Mouse (Mus musculus) adrenal gland, postnatal 25 days (tissue): Measurements from ENCODE around the gene Wdr5. TPM values are rescaled to one million over a fixed set of nuclear protein-coding genes. Genes with fewer than 3 reads are reported as not detected.

ENCODE experiments used
- DNase-seq: peaks from one replicate; pipeline ENCODE4 v3.0.0; 2021; ENCODE audit warnings: mixed read lengths
- total RNA-seq: library from RNA; stranded (reverse); gene quantifications from 2 replicates; pipeline ENCODE4 v1.2.3, GENCODE M21; 2021

Wdr5 gene
- total RNA-seq, 1 experiment from 2014 or later, result 37.3 TPM

DNA sequence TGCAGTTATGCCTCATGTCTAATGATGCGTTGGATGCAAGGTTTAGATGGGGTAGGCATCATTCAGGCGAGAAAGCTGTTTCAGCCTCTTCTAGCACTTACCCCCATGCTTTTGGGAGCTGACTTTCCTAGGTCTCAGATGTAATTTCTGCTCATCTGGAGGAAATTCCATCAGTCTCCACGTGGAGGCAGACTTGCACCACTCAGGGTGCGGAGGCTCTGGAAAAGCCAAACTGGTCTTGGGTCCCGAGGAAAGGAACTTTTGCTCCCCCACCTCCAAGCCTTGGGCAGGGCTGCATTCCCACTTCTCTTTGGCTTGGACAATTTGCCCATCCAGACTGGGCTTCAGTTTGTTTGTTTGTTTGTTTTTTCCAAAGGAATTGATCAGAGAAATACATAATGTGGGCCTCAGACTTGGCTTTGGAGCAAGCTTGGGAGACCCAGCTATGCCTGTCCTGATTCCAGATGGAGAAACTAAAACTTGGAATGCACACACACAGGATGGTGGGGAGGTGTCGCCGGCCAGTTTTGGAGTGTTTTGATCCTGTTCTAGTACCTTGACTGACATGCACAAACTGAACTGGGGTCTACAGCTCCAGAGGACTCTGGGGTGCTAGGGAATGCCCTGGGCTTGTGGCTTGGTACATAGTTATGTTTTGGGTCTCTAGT, 37.8 kb downstream of the Wdr5 start:
- peak; percentile 71 for DNase-seq

DNA sequence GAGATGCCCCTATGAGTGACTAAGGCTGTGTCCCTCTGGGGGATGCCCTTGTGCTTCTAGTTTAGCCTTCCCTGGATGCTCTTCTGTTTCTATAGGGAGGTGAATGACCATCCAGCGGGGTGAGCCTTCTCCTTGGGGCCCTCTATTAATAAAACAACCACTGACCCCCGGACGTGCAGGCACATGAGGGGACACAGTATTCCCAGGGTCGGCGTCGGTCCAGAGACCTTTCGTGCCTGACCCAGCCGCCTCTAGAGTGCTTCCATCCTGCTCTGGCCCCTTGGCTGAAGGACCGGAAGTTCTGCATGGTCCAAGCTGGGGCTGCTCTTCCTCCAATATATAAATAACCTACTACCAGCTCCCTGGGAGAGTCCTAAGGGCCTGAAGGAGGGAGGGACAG, 39.4 kb downstream of the Wdr5 start:
- DNase-seq, result peak; percentile 30

DNA sequence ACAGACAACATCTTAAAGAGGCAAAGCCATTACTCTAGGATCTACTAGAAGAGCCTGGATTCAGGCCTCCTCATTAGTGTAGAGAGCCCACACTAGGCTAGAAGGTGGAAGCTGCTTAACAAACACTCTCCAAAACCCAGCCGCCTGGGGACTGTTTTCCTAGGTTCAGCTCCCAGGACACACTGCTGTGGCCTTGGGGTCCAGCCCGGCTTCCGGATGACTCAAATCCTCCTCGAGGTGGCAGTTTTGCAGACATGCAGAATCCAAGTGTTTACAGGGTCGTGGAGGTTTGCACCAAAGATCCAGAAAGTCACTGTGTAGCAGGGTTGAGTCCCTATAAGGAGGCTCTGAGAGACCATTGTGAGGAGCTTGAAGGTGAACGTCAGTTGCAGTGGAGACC, 42.0 kb downstream of the Wdr5 start:
- DNase-seq, result peak; percentile 32

DNA sequence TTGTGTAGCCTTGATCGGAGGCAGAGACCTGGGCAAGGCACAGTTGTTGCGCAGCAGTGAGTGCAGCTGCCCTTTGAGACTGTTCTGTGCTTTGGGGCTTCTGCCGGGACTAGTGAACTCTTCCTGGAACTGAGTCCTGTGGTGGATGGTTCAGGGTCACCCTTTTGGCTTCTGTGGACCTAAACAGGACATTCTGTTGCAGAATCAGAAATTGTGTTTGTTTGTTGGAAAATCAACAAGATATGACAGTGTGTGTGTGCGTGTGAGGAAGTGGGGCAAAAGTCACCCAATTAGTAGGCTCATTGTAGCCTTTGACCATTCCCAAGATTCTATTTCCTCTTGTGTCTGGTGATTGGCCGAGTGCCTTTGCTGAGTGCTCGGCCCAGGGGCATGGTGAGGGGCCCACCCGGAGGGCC, 45.8 kb downstream of the Wdr5 start:
- DNase-seq, result no peak

DNA sequence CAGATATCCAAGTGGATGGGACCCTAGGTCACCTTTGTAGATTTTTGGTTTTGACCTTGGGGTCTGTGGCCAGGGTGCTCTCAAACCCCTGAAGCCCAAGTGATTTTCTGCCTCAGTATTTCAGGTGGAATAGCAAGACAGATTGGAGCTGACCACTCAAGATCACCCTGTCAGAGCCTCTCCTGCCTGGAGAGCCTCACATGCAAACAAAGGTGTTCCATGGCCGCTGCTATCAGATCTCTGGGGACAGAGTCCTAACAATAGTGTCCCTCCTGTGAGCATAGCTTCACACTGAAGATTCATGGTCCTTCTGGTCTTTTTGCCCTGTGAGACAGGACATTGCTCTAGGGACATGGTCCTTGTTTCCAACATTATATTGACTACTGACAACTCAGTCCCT, 46.2 kb downstream of the Wdr5 start:
- DNase-seq, result no peak

DNA sequence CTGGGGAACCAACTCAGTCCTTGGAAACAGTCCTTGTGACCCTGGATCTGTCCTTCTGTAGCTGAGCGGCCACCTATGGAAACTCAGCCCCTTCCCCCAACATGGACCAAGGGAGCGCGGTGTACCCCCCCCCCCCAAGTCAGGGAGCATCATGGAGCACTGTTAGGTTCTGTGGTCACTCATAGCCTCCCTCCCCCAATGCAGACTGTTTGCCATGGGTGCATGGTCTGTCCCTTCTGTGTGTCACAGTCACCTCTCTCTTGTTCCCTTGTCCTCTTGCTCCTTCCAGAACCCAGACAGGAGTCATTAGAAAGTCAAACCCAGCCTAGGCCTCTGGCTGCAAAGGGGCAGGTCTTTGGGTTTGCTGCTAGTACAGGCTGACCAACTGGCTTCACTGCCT, 46.9 kb downstream of the Wdr5 start:
- DNase-seq, result no peak

DNA sequence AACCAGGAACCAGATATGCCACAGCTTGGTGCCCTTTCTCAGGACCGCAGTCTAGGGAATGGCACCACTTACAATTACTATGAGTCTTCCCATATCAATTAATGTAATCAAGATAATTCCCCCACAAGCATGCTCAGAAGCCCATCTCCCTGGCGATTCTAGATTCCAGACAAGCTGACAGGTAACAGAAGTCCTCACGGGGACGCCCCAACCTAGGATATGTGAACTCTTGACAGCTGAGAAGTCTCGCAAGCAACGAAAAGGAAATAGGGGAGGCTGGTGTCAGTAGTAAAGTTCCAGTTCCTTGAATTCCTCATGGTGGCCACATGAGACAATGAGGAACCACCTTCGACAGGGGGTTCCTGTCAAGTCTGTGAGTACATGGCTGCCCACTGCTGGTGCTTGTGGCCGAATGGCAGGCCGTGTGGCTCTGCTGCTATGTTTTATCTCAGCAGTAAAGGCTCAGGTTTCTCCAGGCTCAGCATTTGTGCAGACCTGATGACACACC, 48.7 kb downstream of the Wdr5 start:
- no peak for DNase-seq

DNA sequence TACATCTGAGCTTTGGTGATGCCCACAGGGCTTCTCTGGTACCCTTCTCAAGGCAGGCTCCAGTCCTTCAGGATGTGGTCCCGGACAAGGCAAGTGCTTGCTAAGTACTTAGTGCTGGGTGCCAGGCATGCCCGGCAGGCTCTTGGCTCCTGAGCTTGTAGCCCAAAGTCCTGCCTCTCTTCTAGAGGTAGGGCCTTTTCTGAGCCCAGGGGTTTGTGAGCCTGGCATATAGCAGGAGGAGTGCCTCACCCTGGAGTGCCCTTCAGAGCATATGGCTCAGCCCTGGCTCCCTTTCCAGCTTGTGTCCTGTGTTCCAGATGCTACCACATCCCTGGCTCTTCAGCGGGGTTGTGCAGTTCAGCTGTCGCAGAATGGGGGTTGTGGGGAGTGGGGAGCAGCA, 49.7 kb downstream of the Wdr5 start:
- no peak for DNase-seq

DNA sequence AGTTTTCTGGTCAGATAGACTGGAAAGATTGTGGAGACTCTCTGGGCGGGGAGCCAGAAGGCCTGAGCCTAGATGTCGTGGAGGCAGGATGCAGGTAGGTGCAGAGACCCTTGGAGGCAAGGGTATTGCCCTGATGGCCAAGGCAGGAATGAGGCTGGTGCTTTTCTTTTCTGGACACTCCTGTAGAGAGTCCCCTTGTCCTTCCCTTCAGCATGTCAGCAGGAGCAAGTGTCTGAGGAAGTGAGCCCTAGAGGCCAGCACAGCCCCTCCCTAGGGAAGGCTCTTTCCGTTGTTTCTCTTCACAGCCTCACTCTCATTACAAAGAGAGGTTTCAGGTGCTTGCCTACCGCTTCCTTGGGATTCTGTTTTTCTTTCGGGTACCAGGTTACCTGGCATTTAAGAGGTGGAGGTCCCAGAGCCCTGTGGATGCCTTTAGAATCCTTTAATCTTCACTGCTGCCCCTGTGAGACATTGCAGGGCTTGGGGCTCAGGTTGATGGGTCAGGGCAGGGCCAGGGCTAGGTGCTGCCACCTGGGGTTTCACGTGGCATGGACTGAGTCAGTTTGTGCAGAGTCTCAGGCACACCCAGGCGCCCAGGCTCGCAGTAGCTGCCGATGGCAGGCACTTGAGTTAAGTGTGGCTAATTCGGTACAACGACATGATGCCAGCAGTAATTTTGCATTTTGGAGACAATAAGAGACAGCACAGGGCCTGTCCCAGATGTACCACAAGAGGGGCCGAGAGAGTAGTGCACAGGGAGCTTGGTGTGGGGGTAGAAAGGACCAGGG, 50.6 kb downstream of the Wdr5 start:
- DNase-seq, result no peak

DNA sequence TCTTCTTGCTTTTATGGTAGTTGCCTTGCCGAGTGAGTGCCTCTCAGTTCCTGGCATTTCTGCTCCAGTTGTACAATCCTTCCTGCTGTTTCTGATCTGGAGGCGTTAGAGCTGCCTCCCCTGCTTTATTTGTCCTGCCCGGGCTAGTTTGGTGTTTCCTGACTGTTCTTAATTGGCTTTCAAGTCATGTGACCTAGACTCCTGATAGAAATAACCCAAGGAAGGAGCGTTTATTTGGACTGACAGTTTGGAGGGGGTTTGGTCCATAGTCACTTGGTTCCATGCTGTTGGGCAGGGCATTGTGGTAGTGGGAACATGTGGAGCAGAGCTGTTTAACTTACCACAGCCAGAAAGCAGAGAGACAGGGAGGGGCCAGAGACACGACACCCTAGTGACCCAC, 55.9 kb downstream of the Wdr5 start:
- DNase-seq, result no peak

DNA sequence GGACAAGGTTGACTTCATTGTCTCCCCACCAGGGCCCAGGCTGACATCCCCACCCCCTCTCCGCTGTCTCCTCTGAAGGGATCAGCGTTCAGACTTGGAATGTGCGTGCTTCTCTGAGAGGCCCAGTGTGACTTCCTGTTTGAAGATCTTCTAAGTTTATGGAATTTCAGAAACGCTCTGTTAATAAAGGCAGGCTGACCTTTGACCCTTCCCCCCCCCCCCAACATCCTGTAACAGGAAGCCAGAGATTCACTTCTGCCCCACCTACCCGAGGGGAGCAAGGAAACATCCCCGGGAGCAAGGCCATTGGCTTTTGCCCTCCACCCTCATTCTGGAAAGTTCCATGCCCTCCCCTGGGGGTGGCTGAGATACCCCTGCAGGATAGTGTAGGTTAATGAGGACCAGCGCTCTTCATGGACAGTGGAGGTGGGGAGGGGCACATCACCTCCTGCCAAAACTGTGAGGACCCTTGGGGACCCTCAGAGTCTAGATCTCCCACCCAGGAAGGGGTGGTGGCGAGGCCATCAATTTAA, 57.4 kb downstream of the Wdr5 start:
- no peak for DNase-seq

DNA sequence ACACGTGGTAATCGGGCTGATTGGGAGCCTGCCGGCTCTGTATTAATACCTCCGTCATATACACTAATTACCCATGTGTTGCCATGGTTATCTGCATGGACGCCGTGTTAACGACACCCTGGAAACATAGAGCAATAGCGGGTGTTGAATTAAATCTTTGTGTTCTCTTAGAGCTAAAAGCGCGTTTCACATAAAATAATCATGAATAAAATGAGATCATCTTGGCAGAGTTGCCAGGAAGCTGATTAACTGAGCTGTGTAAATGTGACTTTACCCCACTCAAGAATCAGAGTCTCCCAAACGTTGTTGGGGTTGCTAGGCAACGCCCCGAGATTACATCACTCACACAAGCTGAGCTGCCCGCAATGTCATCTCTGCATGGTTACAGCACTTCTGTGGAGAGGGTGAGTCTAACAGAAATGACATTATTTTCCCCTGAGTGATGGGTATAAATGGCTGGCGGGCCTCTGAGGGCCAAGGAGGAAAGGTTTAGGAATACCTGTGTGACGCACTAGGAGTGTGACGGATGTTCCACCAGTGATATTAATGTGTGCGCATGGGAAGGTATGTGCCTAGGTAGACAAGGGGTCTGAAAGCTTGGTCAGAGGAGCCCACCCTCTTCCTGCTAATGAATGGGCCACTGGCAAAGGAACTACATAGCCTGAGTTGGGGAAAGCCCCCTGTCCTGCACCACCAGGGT, 58.1 kb downstream of the Wdr5 start:
- peak; percentile 45 for DNase-seq

DNA sequence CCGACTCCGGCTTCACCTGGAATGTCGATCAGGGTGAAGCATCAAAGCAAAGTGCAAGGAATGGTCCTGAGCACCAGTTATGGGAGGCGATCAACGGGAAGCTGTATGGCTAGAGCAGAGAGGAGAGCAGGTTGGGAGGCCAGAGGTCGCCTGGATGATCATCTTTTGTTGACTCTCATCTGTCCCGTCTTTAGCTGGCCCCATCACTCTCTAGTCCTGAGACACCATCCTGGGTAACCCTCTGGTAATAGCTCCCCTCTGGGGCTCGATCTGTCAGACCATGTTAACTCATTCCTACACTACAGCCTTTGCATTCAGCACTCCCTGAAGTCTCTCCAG, 58.6 kb downstream of the Wdr5 start:
- no peak for DNase-seq

DNA sequence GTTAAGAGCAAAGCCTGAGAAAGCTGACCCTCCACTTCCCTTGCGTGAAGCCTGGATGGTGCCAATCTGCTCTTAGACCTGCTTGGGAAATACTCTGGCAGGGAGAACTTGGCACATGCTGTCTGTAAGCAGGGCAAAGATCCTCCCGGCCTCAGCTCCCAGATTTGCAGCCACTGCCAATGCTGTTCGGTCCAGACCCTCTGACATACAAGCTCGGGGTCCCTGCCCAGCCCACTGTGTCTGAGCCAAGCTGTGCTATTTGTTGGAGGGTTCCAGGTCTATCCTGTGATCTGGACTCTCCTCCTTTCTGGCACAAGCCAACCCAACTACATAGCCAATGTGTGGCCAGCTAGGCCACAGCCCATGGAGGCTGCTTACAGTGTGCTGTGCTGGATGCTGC, 61.5 kb downstream of the Wdr5 start:
- peak; percentile 27 for DNase-seq

DNA sequence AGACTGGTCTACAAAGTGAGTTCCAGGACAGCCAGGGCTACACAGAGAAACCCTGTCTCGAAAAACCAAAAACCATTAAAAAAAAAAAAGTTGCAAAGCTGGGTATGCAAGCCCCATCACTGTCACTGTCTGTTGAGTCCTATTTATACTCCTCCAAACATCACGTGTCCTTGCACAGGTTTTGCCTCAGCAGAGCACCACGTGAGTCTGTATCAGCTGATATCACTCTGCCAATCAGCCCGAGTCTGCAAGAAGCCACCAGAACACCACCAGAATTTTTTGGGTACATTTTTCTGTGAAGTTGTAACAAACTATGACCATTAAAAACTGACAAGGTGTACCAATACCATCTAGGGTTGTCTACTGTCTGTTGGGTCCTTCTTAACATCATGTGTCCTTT, 63.6 kb downstream of the Wdr5 start:
- DNase-seq, result no peak

DNA sequence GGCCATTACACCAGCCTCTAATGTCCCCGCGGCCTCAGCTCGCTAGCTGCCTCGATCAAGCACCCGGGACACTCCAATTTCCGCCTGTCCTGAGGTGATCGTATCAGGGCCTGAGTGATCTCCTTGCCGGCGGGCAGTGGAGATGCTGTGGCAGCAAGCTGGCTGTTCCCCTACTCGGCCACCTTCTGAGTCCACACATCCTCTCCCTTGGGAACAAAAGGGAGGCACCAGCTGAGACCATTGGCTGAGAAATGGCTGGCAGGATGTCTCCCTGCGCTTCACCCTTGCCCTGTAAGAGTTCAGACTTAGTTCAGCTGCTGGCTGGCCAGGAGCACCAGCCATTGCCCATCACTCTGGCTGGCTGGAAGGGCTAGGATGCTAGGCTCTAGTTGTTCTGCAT, 67.2 kb downstream of the Wdr5 start:
- no peak for DNase-seq

DNA sequence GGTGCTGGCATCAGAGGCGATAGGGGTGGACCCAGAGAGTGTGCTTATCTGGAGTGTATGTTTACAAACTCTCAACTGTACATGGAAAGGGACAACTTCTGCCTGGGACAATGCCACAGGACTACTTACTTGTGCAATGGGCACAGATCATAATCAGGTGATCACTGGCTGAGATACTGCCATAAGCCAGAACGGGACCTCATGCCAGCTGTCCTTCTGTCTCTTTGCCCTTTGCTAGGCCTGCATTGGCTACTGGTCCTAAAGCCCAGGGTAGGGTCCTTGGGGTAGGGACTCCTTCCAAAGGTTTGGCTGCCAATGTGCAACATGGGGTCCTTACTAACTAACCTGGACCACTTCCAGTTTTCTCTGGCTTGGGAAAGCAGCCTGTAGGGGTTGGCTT, 68.1 kb downstream of the Wdr5 start:
- DNase-seq, result no peak

DNA sequence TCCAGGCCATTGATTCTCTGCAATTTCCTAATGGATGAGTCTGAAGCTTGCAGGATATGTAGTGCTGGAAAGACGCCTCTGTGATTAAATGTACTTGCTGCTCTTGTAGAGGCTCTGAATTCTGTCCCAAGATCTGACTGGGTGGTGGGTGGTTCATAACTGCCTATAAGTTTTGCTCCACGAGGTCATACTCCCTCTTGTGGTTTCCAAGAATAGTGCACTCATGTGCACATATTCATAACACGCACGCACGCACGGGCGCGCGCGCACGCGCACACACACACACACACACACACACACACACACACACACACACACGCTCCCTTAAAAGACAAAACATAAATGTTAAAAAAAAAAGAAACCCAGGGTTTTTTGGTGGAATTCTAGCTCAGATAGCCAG, 69.6 kb downstream of the Wdr5 start:
- DNase-seq, result no peak

Other genes starting within 250 kb of the Wdr5 start
- gene Vav2, start 88.1 kb upstream of the Wdr5 start, total RNA-seq, result 25.0 and 26.8 TPM in 2 replicates
- gene Brd3os, start 72.8 kb upstream of the Wdr5 start, total RNA-seq, result 11.0 and 12.8 TPM in 2 replicates
- gene Brd3, start 7.5 kb upstream of the Wdr5 start, total RNA-seq, result 81.8 and 110 TPM in 2 replicates
- gene Rxra, start 161.3 kb downstream of the Wdr5 start, total RNA-seq, result 47.8 and 51.5 TPM in 2 replicates